Mouse (Mus musculus) cerebellum, adult 11 months (tissue): ENCODE results near the gene Tnfrsf12a.
A peak's percentile ranks its signal among the peaks of the same experiment; 100 is the strongest.

Experiments used
- DNase-seq: peaks from one replicate; pipeline ENCODE4 v3.0.0; 2022

The Tnfrsf12a gene

DNA sequence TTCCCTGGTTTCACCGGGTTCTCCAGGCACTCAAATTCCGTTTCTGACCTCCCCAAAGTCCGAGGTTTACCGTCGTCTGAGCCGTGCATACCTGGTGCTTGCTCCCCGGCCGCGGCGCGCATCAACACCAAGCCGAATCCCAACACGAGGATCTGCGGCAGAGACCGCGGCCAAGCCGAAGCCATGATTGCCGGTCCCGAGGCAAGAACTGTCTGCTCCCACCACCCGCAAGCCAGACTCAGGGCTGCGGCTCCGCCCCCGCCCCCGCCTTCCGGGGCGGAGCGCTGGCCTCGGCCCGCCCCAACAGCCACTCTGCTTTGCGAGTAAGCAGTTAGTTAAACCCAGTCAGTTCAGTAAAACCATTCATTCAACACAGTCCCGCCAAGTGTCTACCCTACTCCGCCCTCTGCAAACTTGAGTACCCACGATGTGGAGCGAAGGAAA lies at the start of gene Tnfrsf12a:
Tnfrsf12a (minus strand) TSS at position 233 of the 444 bp plus-strand sequence.
- DNase-seq: peak; percentile 83

DNA sequence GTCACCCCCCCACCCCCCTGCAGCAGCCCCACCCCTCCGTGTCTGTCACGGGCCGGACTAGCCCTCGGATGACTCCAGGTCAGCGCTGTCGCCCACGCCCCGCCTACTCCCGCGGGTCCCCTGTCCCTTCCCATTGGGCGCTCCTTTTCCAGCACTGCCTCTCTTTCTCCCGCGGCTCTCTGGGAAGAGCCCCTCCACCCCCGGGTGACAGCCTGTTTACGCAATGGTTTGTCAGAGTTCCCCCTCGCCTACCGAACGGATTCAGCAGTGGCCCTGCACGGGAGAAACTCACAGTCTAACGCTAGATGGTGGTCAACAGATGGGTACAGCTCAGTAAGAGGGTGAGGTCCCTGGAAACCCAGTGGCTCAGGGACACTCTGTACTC lies 49.5 kb upstream of the Tnfrsf12a start:
- peak; percentile 69 for DNase-seq

DNA sequence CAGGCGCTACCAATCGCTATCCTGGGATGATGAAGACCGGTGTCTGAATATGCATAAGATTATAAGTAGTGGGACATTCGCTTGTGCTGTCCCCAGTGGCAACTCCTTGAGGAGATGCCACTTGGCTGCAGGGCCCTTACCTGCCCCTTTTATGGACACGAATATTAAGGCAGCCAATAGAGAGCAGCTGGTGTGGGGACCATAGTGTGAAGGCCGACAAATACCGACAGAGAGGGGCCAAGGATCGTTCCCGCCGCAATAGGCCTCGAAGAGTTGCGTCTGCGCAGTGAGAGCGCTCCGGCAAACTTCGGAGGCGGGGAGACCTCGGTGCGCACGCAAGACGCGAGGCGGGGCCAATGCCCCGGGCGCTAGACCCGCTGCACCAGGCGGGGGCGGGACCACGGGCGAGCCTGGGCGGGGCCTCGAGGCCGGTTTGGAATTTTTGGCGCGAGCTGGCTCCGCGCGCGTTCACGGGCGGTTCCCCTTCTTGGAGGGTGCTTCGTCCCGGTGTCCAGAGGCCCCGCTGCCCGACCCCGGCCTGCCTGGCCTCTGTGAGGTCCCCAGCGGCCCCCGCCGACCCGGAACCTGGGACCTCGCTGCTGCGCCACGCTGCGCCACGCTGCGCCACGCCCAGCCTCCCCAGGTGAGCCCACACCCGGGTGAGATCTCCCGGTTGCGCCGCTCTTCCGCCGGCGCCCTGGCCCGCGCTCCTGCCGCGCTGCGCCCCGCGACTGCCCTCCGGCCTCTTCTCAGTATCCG lies 48.9 kb upstream of the Tnfrsf12a start, which contains the start of gene Pkmyt1:
Pkmyt1 (plus strand) TSS at position 338 of the 759 bp plus-strand sequence.
- peak; percentile 95 for DNase-seq

DNA sequence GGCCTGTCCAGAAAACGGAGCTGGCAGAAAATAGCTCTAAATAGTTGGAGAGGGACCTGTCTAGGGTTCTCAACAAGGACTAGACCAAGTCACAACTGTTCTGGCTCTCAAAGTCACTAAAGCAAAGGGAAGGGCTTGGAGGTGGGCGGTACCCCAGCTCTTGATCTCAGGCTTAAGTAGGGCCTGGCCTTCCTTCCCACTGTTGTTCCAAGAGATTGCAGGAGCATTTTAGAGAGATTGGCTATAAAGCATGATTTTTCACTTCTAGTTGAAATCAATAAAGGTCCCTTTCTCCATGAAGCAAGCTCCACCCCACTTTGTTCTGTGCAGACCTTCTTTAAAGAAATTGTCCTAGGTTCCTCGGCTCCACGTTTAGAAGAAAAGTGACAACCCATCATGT lies 48.2 kb upstream of the Tnfrsf12a start:
- DNase-seq: no peak

DNA sequence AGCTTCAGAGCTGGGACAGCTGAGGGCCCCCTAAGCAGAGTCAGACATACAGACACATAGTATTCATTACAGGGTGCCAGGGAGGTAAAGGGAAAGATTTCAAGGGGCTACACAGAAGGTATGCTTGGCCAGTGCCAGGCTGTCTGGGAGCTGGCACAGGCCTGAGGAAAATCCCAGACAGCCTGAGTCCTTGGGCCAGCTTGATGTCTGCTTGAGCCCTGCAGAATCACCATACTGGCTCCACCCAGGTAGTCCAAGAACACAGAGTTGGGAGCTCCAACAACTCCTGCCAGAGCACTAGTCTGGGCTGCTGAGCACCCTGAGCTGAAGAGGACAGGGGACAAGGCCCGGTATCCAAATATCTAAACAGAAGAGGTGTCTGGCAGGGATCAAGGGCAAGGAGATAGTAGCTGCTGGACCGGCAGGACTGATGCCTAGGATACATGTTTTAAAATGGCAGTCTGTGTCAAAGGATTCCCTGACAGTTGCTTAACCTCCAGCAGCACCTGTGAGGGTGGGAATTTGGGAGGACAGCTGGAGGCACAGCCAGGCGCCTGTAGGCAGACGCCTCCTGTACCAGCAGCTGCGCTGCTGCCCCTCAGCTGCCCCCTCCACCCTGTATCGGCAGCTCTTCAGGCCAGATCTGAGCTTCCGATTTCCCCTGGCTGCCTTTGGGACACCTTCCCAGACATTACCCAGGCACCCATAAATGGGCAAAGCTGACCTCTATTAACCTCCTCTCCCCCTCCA lies 45.3 kb upstream of the Tnfrsf12a start, which contains the start of gene 1520401A03Rik:
1520401A03Rik (minus strand) TSS at position 408 of the 750 bp plus-strand sequence.
- DNase-seq: no peak

DNA sequence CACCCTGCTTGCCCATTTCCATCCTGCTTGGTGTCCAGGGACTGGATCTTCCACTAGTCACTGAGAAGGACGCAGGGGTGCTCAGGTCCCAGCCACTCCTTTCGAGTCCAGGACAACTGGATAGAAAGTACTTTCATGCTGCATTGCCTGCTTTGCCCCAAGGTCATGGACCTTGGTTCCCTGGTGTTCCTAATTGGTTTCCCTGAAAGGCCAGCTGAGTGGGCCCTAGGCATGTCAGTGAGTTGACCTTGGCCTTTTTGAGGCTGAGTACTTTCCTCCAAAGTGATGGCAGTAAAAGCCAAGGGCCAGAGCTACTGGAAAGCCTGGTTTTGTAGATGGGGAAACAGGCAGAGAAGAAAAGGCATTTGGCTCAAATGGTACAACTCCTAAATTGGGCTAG lies 44.6 kb upstream of the Tnfrsf12a start:
- no peak for DNase-seq

DNA sequence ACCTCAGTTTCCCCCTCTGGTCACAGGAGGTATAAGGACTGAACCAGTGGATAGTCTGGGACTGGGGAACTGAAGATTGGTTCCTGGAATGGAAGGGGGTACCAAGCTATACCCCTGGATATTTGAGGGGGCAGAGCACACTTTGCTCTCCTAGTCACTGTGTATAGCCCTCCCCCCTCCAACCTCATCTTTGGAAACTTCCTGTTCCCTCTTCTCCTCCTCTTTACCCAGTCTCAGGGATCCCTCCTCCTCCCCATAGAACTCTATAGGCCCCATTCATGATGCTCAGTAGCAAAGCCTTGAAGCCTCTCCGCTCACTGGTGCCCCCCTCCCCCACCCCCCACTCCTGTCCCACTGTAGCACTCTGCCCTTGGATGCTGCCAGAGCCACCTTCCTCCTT lies 42.2 kb upstream of the Tnfrsf12a start:
- DNase-seq: no peak

DNA sequence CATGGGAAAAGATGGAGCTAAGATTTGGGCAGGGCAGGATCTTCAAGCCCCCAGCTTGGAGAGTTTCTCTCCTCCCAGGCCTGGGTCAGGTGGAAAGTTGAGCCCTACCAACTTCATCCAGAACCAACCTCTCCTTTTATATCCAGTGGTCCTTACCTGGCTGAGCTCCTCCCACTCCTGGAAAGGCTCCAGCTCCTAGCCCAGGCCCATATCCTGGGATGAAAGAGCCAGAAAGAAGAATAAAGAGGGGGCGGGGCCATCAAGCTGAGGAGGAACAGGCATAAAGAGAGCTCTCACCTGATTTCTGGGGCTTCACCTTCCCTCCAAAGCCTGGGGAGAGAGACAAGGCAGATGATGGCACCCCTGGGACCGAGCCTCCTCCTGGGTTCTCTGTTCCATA lies 39.7 kb upstream of the Tnfrsf12a start:
- no peak for DNase-seq

DNA sequence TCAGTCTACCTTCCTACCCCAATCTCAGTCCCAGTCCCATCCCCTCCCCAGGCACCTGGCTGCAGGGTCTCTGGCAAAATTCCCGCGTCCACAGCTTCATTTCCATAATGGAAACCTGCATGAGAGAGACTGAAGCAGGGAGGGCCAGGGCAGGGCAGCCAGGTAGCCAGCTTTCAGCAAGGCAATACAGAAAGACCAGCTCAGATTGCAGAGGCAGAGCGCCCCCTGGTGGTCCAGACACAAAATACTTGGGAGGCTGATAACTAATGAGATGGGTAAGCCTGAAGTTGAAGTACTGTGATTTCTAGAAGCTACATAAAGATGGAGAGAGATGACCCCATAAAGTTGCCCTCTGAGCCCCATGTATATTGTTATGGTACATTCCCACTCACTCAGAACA lies 28.9 kb upstream of the Tnfrsf12a start:
- DNase-seq: peak; percentile 72

DNA sequence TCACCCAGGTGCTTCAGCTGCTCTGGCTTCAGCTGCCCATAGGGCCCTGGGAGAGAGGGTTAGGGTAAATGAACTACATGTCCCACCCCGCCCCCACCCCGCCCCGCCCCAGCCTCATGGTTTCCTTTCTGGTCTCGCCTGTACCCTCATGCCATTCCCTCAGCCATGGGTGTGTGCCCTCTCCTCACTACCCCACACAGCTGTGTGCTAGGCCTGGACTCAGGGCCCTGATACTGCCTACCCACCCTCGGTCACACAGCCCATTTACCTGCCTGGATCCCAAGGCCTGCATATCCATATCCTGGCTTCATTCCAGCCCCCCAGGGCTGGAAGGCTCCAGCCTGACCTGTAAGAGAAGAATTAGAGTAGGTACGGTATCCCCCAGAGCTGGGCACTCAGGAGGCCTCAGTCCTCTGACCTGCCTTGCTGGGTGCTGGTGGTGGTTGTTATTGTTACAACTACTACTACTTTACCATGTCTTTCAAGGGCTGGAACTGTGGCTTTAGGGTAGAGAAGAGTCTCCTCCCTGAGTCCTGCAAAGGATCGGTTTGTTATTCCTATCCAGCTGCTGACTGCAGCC lies 28.3 kb upstream of the Tnfrsf12a start:
- DNase-seq: no peak

DNA sequence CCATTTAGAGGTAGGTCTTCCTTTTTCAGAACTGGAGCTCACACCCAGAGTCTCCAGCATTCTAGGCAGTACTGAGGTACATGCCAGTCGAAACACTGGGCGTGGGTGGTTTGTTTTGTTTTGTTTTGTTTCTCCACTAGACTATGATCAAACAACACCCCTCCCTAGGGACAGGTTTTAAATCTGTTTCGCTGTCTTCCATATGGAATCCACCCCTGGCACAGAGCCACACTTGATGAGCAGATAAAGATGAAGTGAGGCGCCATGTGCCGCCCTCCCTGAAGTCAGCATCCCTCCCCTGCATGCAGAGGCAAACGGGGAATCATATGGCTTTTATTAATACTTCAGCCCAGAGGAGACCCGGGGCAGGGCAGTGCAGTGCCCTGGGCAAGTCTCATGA lies 27.5 kb upstream of the Tnfrsf12a start:
- DNase-seq: no peak

DNA sequence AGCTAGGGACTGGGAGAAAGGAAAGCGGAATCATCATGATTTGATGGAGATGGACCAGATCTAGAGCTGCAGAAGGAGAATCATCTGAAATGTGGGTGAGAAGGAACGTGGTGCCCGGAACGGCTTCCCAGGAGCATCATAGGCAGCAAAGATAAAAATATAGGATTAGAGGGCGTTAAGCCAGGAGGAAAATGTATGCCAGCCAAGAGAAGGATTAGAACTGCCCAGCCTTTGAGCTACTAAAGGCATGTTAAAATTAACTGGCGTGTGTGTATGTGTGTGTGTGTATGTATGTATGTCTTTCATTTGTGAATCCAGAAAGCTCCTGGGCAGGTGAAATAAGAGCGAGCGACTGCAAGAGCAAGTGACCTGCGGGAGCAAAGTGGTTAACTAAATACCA lies 26.0 kb upstream of the Tnfrsf12a start:
- no peak for DNase-seq

DNA sequence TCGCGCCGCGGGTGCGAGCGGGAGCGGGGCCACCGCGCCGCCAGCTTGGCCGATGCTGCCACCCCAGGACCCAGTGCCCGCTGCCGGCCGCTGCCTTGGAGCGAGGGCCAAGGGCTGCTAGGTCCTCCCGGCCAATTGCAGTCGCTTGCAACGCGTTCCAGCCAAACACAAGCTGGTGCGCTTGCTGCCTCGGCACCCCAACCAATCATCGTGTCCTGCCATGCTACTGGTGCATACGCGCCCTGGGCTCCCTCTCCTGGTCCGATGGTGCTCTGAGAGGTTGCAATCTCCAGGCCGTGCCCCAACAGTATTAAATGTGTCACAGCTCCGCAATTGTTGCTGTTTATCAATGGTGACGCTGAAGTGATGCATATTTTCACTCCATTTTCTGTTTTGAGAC lies 22.8 kb upstream of the Tnfrsf12a start:
- DNase-seq: peak; percentile 93

DNA sequence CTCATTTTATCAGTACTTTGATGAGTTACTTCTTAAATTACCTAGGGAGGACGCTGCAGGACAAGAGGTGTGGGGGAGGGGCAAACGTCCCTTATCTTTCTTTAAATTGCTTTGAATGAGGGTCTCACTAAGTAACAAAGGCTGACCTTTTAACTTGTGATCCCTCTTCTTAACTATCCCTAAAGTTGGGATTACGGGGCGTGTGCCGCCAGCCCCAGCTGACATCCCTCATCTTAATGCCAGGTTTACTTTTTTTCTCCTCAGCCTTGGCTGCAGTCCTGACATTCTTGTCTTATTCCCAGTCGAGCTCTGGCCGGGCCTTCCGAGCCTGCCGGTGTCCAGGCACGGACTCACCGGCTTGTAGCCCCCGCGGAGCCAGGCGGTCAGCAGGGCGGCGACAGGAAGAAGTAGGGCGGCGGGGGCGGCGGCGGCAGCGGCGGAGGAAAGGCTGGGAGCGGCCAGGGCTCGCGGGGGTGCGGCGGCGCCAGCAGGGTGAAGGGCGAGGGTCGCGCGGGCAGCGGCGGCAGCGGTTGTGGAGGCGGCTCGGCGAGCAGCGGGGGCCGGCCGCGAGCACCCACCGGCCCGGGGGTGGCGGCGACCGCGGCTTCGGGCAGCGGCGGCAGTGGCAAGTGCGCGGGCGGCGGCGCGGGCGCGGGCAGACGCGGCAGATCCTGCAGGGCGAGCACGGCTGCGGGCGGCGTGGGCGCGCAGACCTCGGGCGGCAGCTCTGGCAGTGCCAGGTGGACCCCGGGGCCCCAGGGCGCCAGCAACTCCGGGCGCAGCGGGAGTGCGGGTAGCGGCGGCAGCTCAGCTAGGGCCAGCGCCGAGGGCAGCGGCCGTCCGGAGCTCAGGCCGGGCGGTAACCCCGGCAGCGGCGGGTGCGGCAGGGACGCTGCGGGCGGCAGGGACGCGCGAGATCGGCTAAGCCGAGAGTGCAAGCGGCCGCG lies 22.1 kb upstream of the Tnfrsf12a start:
- peak; percentile 54 for DNase-seq

DNA sequence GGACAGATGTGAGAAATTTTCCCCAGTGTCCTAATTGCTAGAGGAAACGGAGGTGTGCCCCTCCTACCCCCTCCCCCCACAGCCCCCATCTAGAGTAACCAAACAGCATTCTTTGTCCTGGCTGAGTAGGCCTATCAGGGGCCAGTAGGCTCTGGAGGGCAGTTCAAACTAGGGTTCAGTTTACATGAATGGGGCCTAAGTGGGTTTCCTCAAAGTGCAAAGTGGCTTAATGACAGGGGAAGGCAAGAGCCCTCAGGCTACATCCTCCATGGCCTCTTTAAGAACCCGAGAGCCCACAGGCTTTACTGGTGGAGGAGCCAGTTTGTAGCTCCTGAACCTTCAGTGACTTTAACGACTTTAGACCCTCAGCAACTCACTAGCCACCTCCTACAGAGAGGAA lies 18.5 kb upstream of the Tnfrsf12a start:
- DNase-seq: no peak

DNA sequence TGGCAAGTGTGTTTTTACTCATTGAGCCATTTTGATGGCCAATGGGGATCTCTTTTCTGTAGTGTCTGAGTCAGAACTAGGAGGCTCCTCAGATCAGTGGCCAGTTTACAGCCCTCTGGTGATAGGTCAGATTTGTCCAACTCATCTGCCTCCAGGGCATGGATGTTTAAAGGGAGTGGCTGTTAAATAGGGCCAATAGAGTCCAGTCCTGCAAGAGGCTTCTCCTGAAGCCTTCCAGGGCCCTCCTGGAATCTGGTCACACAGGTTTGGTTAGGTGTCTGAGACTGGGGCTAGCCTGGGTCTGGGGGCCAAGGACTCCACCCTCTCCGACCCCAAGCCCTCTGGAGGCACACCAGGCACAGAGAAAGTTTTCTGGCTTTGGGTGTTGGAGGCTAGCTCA lies 17.2 kb upstream of the Tnfrsf12a start:
- no peak for DNase-seq

DNA sequence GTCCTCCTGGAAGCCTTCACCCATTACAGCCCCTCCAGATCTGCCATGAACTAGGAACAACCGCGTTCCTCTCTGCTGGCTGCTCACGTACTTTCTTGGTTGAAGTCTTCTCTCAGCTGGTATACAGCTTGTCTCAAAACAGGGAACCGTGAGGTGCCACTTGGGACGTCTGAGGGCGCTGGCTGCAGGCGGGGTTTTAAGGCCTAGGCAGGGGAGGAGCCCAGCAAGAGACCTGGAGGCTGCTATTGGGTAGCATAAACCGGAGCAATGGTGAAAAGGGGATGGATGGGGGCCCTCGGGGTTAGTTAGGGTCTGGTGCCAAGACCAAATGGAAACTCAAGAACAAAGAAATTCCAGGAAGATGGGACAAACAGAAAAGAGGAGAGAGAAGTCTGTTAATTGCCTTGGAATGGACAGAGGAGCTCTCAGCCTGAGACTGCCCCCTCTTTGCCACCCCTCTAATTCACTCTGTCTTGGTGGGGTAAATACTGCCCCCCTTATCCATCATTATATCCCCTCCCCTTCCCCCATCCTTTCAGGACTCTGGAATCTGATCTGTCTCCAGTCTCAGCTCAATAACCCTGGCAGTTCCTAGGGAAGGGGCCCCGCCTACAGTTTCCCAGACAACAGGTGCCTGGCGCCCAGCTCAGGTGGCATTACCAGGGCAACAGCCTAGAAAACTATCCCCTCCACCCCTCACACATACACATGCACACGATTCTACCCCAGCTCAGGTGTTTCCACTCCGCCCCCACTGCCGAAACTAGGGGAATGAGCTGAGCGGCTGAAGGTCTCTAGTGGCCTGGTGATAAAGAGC lies 6.8 kb upstream of the Tnfrsf12a start, which contains the start of gene Cldn9:
Cldn9 (minus strand) TSS at position 171 of the 817 bp plus-strand sequence.
- DNase-seq: no peak

DNA sequence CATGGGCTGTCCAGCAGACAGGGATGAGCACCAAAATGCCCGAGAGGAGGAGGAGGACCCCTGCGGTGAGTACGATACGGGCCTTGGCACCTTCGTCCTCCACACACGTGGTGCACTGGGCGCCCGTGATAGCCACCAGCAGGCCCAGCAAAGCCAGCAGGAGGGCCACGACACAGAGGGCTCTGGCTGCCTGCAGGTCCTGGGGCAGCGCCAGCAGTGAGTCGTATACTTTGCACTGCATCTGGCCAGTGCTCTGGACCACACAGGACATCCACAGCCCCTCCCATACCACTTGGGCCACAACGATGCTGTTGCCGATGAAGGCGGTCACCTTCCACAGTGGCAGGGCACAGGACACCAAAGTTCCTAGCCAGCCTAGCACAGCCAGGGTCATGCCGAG lies 6.0 kb upstream of the Tnfrsf12a start:
- DNase-seq: no peak

DNA sequence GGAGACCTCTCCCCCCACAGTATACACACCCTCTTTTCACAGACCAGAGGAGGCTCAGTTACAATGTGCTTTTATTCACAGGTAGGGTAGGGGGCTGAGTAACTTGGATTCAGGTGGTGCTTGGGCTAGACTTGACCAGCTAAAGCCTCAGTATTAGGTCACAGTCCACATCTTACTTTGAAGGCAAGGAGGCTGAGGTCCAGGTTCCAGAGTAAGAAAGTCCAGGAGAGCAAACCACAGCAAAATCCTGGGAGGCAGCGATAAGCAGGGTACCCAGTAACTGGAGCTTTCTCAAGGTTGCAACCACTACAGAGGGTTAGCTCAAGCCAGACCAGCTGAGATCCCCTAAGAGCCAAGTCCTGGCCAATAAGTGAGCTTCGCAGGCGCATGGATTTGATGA lies 5.3 kb upstream of the Tnfrsf12a start:
- DNase-seq: no peak

DNA sequence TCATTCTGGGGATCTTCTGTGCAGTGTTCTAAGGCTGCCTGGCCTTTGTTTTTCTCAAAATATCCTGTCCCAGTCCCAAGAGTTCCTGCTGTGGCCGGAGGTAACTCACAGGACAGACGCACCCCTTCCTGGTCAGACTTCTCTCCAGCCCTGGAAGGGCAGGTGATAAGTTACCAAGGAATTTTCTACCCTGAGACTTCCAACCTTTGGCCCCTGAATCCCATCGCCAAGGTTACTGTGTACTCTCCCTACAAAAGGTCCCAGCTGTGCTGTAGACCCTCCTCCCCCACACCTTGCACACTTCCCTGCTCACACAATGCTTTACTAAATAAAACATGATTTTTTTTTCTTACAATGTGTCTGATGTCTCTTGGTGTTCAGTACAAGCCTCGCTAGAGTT lies 4.8 kb upstream of the Tnfrsf12a start:
- DNase-seq: no peak

DNA sequence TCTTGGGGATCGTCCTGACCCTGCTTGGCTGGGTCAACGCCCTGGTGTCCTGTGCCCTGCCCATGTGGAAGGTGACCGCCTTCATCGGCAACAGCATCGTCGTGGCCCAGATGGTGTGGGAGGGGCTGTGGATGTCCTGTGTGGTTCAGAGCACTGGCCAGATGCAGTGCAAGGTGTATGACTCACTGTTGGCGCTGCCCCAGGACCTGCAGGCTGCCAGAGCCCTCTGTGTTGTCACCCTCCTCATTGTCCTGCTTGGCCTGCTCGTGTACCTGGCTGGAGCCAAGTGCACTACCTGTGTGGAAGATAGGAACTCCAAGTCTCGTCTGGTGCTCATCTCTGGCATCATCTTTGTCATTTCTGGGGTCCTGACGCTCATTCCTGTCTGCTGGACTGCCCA lies 3.8 kb upstream of the Tnfrsf12a start:
- DNase-seq: peak; percentile 25

DNA sequence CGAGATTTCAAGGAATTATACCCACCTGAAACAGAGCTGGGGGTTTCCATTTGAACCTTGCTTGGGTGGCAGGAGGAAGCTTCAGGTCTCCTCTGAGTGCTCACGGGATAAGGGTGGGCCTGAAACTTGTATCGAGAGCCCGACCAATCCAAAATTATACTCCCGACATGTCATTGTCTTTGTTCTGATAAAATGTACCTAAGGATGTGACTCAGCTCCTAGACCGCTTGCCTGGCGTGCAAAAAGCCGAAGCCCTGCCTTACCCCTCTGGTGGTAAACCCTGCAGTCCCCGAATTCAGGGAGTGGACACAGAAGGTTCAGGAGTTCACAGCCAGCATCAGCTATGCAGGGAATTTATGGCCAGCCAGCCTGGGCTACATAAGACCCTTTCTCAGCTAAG lies 3.1 kb upstream of the Tnfrsf12a start:
- DNase-seq: peak; percentile 9
